Mouse (Mus musculus) megakaryocyte, embryonic 14.5 days (primary cell): Measurements from ENCODE around the gene Tmem177. TPM values are rescaled to one million over a fixed set of nuclear protein-coding genes. Genes with fewer than 3 reads are reported as not detected.

Experiments
- H3K27me3 ChIP-seq: replicated peaks from 2 replicates; pipeline ENCODE3; 2012; ENCODE audit warnings: inconsistent platforms
- H3K36me3 ChIP-seq: replicated peaks from 2 replicates; pipeline ENCODE3; 2012; ENCODE audit warnings: low read length, inconsistent platforms, mixed read lengths
- H3K4me1 ChIP-seq: 2 replicates; pipeline ENCODE4 v1.6.1; 2012; ENCODE audit warnings: inconsistent platforms
- H3K4me3 ChIP-seq: replicated peaks from 2 replicates; pipeline ENCODE3; 2012; ENCODE audit warnings: moderate library complexity, mild to moderate bottlenecking, inconsistent platforms
- H3K9me3 ChIP-seq: 2 replicates; pipeline ENCODE4 v1.6.1; 2012; ENCODE audit warnings: inconsistent platforms
- FLI1 ChIP-seq: IDR thresholded peaks from 2 replicates; pipeline ENCODE4 v1.6.1; 2012; ENCODE audit warnings: low read length, inconsistent platforms, mixed read lengths
- GATA1 ChIP-seq: IDR thresholded peaks from 3 replicates; pipeline ENCODE4 v1.6.1; 2012; ENCODE audit warnings: mixed read lengths, low read length, inconsistent platforms, borderline replicate concordance
- polyA plus RNA-seq: library from polyadenylated mRNA; stranded (reverse); fragments of >175 nt; gene quantifications from 2 replicates; pipeline ENCODE4 v1.2.3, GENCODE M21; 2012; ENCODE audit warnings: low replicate concordance; ENCODE audit not compliant: insufficient read depth

The Tmem177 gene
- polyA plus RNA-seq, 1 experiment, result 0.02 TPM

DNA sequence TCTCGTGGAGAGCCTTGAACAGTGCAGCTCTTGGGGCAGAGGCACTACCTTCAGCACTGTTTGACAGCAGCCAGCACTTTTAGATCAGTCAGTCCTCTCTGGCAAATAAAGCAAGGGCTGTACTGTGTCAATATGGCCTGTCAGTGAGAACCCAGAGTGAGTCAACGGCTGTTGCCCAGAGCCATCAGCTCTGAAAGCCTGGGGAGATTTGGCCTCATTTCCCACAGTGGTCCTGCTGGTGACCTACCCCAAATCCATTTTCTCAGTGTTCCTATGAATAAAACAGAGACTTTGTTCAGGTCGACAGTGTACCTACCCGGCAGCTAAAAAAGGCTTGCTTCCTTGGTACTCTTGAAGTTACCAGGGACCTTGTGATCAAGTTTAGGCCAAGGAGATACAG, 21.1 kb downstream of the Tmem177 start:
- H3K9me3 ChIP-seq, result no peaks in the 10 kb centered on the region
- peaks cover 19% of the 10 kb centered on the region for H3K27me3 ChIP-seq
- no peak for TF ChIP-seq FLI1
- no peak for TF ChIP-seq GATA1

GRCm38 (mm10) chr1:119891149-119891548, 21.9 kb downstream of the Tmem177 start:
- Histone ChIP-seq H3K4me3 (no peak overlapping the region), H3K27me3 (peaks cover 21% of the 10 kb centered on the region), H3K36me3 (no peaks in the 10 kb centered on the region), H3K4me1 (peaks cover 18% of the 10 kb centered on the region), H3K9me3 (no peaks in the 10 kb centered on the region)
- TF ChIP-seq FLI1 (no peak), GATA1 (no peak)

More for the DNA sequence above, 21.1 kb downstream of the Tmem177 start:
- H3K4me3 ChIP-seq, result no peak overlapping the region
- H3K36me3 ChIP-seq, result no peaks in the 10 kb centered on the region
- H3K4me1 ChIP-seq, result peaks cover 19% of the 10 kb centered on the region

GRCm38 (mm10) chr1:119889347-119889746, 23.7 kb downstream of the Tmem177 start:
- Histone ChIP-seq H3K27me3 (peaks cover 26% of the 10 kb centered on the region), H3K4me3 (no peak overlapping the region), H3K9me3 (no peaks in the 10 kb centered on the region), H3K36me3 (no peaks in the 10 kb centered on the region), H3K4me1 (peaks cover 13% of the 10 kb centered on the region)
- TF ChIP-seq FLI1, result no peak
- no peak for TF ChIP-seq GATA1

- no peaks in the 10 kb centered on the region for H3K9me3 ChIP-seq
- peaks cover 9% of the 10 kb centered on the region for H3K4me1 ChIP-seq
- no peak for TF ChIP-seq GATA1
- no peak for TF ChIP-seq FLI1
- H3K36me3 ChIP-seq, result no peaks in the 10 kb centered on the region
- peaks cover 18% of the 10 kb centered on the region for H3K27me3 ChIP-seq
- no peak overlapping the region for H3K4me3 ChIP-seq
These were observed 26.7 kb downstream of the Tmem177 start for GRCm38 (mm10) chr1:119886320-119886719.

GRCm38 (mm10) chr1:119884272-119884671, 28.7 kb downstream of the Tmem177 start:
- Histone ChIP-seq H3K4me1 (peaks cover 12% of the 10 kb centered on the region), H3K4me3 (no peak overlapping the region), H3K36me3 (no peaks in the 10 kb centered on the region), H3K9me3 (no peaks in the 10 kb centered on the region), H3K27me3 (peaks cover 17% of the 10 kb centered on the region)
- no peak for TF ChIP-seq FLI1
- TF ChIP-seq GATA1, result no peak

DNA sequence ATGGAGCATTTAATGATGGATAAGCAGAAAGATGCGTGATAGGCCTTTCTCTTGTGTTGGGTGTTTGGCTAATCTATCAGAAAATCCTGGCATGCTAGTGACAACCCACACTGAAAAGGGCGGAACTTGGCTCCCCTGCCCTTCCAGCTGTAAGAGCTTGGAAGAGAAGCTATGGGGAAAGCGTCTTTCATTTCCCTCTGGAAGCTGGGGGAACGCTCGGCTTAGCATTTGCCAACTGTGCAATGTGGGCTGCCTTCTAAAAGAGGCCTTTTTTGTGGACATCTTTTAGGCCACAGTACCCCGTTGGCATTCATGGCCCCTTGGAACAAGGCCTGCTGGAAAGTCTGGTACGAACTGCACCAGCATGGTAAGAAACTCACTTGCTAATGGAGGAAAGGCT, 34.1 kb downstream of the Tmem177 start:
- peaks cover 6% of the 10 kb centered on the region for H3K27me3 ChIP-seq
- H3K36me3 ChIP-seq, result no peaks in the 10 kb centered on the region
- TF ChIP-seq GATA1 (no peak), FLI1 (no peak)
- peaks cover 6% of the 10 kb centered on the region; the same call in 1 of the 2 replicates for H3K4me1 ChIP-seq
- no peak overlapping the region for H3K4me3 ChIP-seq
- H3K9me3 ChIP-seq, result no peaks in the 10 kb centered on the region

DNA sequence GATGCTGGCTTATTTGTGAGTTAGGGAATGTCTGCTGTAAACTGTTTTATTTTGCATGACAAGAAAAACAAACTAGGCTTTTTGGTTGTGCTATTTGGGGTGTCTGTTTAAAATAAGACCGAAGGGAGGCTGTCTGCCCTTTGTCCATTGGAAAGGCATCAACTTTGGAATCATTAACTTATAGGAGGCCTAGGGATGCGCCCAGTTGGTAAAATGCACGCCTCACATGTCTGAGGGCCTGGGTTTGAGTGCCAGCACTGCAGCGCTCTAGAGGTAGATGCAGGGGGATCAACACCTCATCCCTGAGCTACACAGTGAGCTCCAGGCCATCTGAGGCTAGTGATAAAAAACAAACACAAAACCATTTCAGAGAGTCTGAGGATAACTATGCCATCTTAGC, 35.5 kb downstream of the Tmem177 start:
- Histone ChIP-seq H3K4me1 (peaks cover 6% of the 10 kb centered on the region; the same call in 1 of the 2 replicates), H3K36me3 (no peaks in the 10 kb centered on the region), H3K27me3 (peaks cover 4% of the 10 kb centered on the region), H3K9me3 (no peaks in the 10 kb centered on the region), H3K4me3 (no peak overlapping the region)
- TF ChIP-seq GATA1 (no peak), FLI1 (no peak)

GRCm38 (mm10) chr1:119868395-119869161, 44.4 kb downstream of the Tmem177 start:
- H3K36me3 ChIP-seq, result no peaks in the 10 kb centered on the region
- peaks cover 2% of the 10 kb centered on the region for H3K27me3 ChIP-seq
- 0 out of 2 replicates have a peak, but pooled peaks cover 7% of the 10 kb centered on the region for H3K9me3 ChIP-seq
- no peak overlapping the region for H3K4me3 ChIP-seq
- H3K4me1 ChIP-seq, result 0 out of 2 replicates have a peak, but pooled peaks cover 6% of the 10 kb centered on the region
- TF ChIP-seq GATA1 (no peak), FLI1 (no peak)

DNA sequence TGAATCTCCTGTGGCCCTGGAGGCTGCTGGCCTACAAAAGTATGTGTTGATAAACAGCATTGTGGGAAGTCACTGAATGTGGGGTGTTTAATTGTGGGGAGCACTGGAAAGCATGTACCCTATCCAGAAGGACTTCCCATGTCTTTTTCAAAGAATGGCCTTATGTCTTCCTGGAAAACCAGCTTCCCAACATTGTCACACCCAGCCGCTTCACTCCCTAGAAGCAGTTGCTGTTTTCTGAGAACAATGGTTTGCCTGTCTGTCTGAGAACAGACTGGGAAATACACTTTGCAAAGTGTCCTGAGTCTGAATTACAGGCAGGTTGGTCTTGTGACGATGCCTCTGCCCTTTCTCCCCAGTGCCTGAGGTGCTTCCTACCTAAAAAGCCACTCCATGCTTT, 45.7 kb downstream of the Tmem177 start:
- no peak for TF ChIP-seq FLI1
- no peak for TF ChIP-seq GATA1
- Histone ChIP-seq H3K4me3 (no peak overlapping the region), H3K36me3 (no peaks in the 10 kb centered on the region), H3K4me1 (0 out of 2 replicates have a peak, but pooled peaks cover 7% of the 10 kb centered on the region), H3K27me3 (peaks cover 2% of the 10 kb centered on the region), H3K9me3 (0 out of 2 replicates have a peak, but pooled peaks cover 7% of the 10 kb centered on the region)

- Histone ChIP-seq H3K27me3 (peaks cover 2% of the 10 kb centered on the region), H3K4me3 (no peak overlapping the region)
- TF ChIP-seq FLI1 (no peak), GATA1 (no peak)
These were observed 47.7 kb downstream of the Tmem177 start for GRCm38 (mm10) chr1:119865311-119865710.

More at GRCm38 (mm10) chr1:119865311-119865710, 47.7 kb downstream of the Tmem177 start:
- H3K36me3 ChIP-seq, result no peaks in the 10 kb centered on the region
- 0 out of 2 replicates have a peak, but pooled peaks cover 7% of the 10 kb centered on the region for H3K4me1 ChIP-seq
- H3K9me3 ChIP-seq, result 0 out of 2 replicates have a peak, but pooled peaks cover 2% of the 10 kb centered on the region
